Mouse (Mus musculus) hindbrain, embryonic 10.5 days (tissue): ENCODE results near the gene Smyd5. TPM values are rescaled to one million over a fixed set of nuclear protein-coding genes. Genes with fewer than 3 reads are reported as not detected.
A peak's percentile ranks its signal among the peaks of the same experiment; 100 is the strongest.

ENCODE experiments used
- DNase-seq: peaks from one replicate; pipeline ENCODE4 v3.0.0-alpha.2; 2017; ENCODE audit warnings: low spot score
- H3K27ac ChIP-seq: fragments of 300-500 bp; sonication (generic); 2 replicates; pipeline ENCODE4 v1.5.1; 2016; ENCODE audit warnings: mild to moderate bottlenecking, moderate library complexity
- H3K27me3 ChIP-seq: fragments of 300-500 bp; sonication (generic); 2 replicates; pipeline ENCODE4 v1.6.1; 2016; ENCODE audit warnings: mild to moderate bottlenecking; ENCODE audit not compliant: poor library complexity, insufficient read depth, severe bottlenecking
- H3K36me3 ChIP-seq: fragments of 300-500 bp; sonication (generic); 2 replicates; pipeline ENCODE4 v1.6.1; 2016; ENCODE audit warnings: mild to moderate bottlenecking, moderate library complexity
- H3K4me1 ChIP-seq: fragments of 300-500 bp; sonication (generic); replicated peaks from 2 replicates; pipeline ENCODE4 v1.6.1; 2016; ENCODE audit warnings: mild to moderate bottlenecking
- H3K4me3 ChIP-seq: fragments of 300-500 bp; sonication (generic); 2 replicates; pipeline ENCODE4 v1.5.1; 2016; ENCODE audit warnings: mild to moderate bottlenecking, moderate library complexity
- H3K9me3 ChIP-seq: fragments of 300-500 bp; sonication (generic); 2 replicates; pipeline ENCODE4 v1.6.1; 2016; ENCODE audit warnings: mild to moderate bottlenecking, moderate library complexity
- WGBS: fragments of 180-500 bp; shearing (Covaris S2); methylation state at CpG from one replicate; pipeline ENCODE4 v1.1.7; 2016; 5-methylcytosine and 5-hydroxymethylcytosine counted together
- polyA plus RNA-seq: library from polyadenylated mRNA; unstranded; fragments of >200 nt; fragmentation: Nextera tagmentation; extraction: Ambion mirVana; gene quantifications from 2 replicates; pipeline ENCODE4 v1.2.1, GENCODE M21; 2016

Gene Smyd5
- polyA plus RNA-seq, 1 experiment from 2014 or later: 69.3 TPM

DNA sequence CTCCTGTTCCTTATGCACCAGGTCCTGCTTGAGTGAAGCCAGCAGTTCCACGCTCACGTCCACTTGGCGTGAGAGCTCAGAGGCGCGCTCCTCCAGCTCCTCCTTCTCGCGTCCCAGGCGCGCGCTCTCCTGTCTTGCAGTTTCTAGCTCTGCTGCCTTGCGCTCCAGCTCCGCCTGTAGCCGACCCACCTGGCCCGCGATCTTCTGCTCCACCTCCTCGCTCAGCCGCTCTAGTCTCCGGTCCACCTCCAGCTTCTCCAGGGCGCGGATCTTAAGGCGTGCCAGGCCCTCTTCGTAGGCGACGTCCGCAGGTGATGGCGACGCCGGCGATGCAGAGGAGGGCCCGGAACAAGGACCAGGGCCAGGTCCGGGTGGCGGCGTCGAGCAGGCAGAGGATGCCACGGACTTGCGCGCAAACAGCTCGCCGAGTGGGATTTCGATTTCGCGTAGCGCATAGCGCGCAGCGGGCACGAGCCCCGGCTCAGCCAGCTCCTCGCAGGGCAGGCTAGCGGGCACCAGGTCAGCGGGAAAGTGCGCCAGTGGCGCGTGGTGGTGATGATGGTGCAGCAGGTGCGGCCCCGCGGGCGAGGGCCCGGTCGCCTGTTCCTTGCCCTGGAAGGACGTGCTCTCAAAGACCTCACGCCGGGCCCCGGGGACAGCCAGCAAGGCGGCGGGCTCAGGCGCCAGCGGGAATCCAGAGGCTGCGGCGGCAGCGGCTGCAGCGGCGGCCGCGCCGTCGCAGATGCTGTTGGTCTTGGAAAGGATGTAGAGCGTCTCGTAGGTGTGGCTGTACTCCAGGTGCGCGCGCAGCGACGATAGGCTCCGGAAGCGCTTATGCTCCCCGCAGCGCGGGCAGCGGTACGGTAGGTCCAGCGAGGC, 52.3 kb downstream of the Smyd5 start:
- peak overlapping the region; percentile 46 for H3K4me3 ChIP-seq
- WGBS: 3% methylated on average over 92 of the region's 92 CpGs
- H3K4me1 ChIP-seq: peaks cover 27% of the 10 kb centered on the region
- H3K36me3 ChIP-seq: no peaks in the 10 kb centered on the region
- peaks cover 87% of the 10 kb centered on the region for H3K27me3 ChIP-seq
- no peak overlapping the region for H3K27ac ChIP-seq
- DNase-seq: peak; percentile 29
- no peaks in the 10 kb centered on the region for H3K9me3 ChIP-seq

DNA sequence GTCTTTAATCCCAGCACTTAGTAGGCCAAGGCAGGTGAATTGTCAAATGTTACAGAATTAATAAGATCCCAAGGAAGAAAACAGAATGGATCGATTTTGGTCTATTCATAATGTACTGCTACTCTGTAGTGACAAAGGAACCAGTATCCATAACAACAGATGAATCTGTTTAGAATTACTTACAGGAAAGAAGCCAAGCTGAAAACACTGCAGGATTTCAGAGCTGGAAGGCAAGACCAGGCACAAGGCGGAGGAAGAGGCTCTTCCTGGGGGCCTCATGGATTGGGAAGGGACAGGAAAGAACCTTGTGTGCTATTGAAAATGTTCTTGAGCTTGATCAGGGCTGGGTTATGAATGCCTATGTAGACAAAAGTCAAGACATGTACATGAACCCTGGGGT, 53.9 kb downstream of the Smyd5 start:
- no peak overlapping the region for H3K4me3 ChIP-seq
- H3K27me3 ChIP-seq: peaks cover 70% of the 10 kb centered on the region
- WGBS: 84% methylated on average over 2 of the region's 2 CpGs
- no peak overlapping the region for H3K27ac ChIP-seq
- no peaks in the 10 kb centered on the region for H3K36me3 ChIP-seq
- no peak for DNase-seq
- H3K9me3 ChIP-seq: no peaks in the 10 kb centered on the region
- peaks cover 37% of the 10 kb centered on the region for H3K4me1 ChIP-seq

DNA sequence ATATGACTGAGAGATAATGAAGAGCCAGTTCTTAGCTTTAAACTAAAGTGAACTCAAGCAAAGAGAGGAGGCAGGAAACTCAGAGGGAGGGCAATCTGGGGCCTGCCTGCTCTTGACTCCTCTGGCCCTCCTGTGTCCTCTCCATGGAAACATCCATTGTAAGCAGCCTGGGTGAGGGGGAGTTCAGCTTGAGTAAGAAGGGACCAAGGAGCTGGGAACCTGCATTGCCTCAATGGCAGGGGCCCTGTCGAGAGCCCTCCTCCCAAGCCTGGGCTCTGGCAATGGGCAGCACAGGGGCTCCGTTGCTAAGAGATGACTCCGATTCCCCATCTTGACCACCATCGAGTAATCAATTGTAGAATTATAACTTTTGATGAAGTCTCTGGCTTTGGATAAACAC, 56.7 kb downstream of the Smyd5 start:
- H3K4me3 ChIP-seq: no peak overlapping the region
- no peaks in the 10 kb centered on the region for H3K36me3 ChIP-seq
- no peaks in the 10 kb centered on the region for H3K9me3 ChIP-seq
- H3K27me3 ChIP-seq: peaks cover 43% of the 10 kb centered on the region
- 33% methylated on average over 4 of the region's 4 CpGs for WGBS
- peaks cover 37% of the 10 kb centered on the region for H3K4me1 ChIP-seq
- peak; percentile 45 for DNase-seq
- peak overlapping the region; percentile 14 for H3K27ac ChIP-seq

DNA sequence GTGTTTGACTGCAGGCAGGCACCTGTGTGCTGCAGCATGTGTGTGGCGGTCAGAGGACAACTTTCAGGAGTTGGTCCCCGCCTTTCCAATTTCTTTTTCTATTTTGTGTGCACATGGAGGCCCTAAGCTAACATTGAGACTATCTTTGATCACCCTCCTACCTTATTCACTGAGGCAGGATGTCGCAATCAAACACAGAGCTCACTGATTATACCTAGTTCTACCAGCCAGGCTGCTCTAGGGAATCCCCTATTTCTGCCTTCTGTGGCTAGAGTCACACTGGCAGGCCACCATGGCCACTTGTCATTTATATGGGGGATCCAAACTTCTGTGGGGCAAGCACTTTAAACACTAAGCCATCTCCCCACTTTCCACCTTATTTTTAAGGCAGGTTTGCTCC, 57.9 kb downstream of the Smyd5 start:
- Histone ChIP-seq H3K36me3 (no peaks in the 10 kb centered on the region), H3K4me3 (no peak overlapping the region), H3K27me3 (peaks cover 31% of the 10 kb centered on the region), H3K9me3 (no peaks in the 10 kb centered on the region), H3K4me1 (peaks cover 26% of the 10 kb centered on the region), H3K27ac (peak overlapping the region; percentile 14; the same call in 1 of the 2 replicates)
- WGBS: 79% methylated on average over 3 of the region's 3 CpGs
- DNase-seq: no peak

DNA sequence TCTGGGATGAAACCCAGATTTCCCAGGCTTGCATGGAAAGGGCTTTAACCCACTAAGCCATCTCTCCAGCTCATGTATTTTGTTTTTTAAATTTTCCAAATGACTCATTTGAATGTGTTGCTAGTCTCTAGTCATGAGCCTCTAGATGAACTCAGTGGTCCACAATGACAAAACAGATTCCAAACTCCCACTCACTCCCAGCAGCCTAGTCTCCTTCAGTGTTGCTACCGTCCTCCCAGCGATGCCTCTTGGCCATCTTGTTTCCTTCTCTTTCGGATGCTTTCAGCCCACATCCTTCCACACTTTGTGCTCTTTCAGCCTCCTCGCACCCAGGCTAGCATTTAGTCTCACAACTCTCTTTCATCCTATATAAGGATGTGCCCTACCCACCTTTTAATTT, 58.5 kb downstream of the Smyd5 start:
- no peaks in the 10 kb centered on the region for H3K9me3 ChIP-seq
- H3K4me3 ChIP-seq: no peak overlapping the region
- H3K27ac ChIP-seq: no peak overlapping the region
- H3K27me3 ChIP-seq: peaks cover 25% of the 10 kb centered on the region
- H3K36me3 ChIP-seq: no peaks in the 10 kb centered on the region
- peaks cover 24% of the 10 kb centered on the region for H3K4me1 ChIP-seq
- DNase-seq: no peak
- WGBS: 80% methylated on average over 4 of the region's 4 CpGs

DNA sequence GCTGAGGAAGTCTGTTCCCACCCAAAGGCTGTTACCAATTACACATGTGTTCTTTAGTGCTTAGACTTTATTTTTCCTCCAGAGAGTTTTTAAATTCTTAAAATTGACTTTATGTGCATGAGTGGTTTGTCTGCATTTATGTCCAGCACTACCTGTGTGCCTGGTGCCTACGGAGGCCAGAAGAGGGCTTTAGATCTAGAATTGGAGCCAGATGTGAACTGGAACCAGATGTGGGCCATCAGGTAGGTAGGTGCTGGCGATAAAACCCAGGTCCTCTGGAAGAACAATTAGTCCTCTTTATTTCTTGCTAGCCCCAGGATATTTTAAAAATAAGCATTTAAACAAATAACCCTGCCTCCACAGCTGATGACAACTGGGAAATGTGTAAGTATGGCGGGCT, 59.8 kb downstream of the Smyd5 start:
- H3K9me3 ChIP-seq: no peaks in the 10 kb centered on the region
- DNase-seq: no peak
- no peak overlapping the region for H3K4me3 ChIP-seq
- H3K27ac ChIP-seq: no peak overlapping the region
- H3K36me3 ChIP-seq: no peaks in the 10 kb centered on the region
- H3K4me1 ChIP-seq: peaks cover 24% of the 10 kb centered on the region
- H3K27me3 ChIP-seq: peaks cover 12% of the 10 kb centered on the region
- WGBS: 87% methylated on average over 3 of the region's 3 CpGs

Other genes with a start within 250 kb of the Smyd5 start
- 0.52 and 1.0 TPM in 2 replicates for gene Emx1, start 244.6 kb upstream of the Smyd5 start, polyA plus RNA-seq
- gene Sfxn5, start 98.6 kb upstream of the Smyd5 start, polyA plus RNA-seq: 8.0 and 9.4 TPM in 2 replicates
- 3.9 and 5.8 TPM in 2 replicates for gene Rab11fip5, start 57.4 kb upstream of the Smyd5 start, polyA plus RNA-seq
- not detected in 2 replicates for gene Noto, start 8.1 kb upstream of the Smyd5 start, polyA plus RNA-seq
- gene Cct7, start 19.5 kb downstream of the Smyd5 start, polyA plus RNA-seq: 641 and 745 TPM in 2 replicates
- 37.5 and 40.7 TPM in 2 replicates for gene Pradc1, start 20.0 kb downstream of the Smyd5 start, polyA plus RNA-seq
- 0.60 and 0.97 TPM in 2 replicates for gene Fbxo41, start 71.0 kb downstream of the Smyd5 start, polyA plus RNA-seq
- gene Egr4, start 81.6 kb downstream of the Smyd5 start, polyA plus RNA-seq: not detected in 2 replicates
- 6.9 and 9.4 TPM in 2 replicates for gene Alms1, start 155.5 kb downstream of the Smyd5 start, polyA plus RNA-seq